Mouse (Mus musculus) heart, postnatal 4 days (tissue): ENCODE results near the gene B3gnt6. TPM values are rescaled to one million over a fixed set of nuclear protein-coding genes. Genes with fewer than 3 reads are reported as not detected.

Source experiments
- DNase-seq: peaks from one replicate; pipeline ENCODE4 v3.0.0; 2021
- total RNA-seq, 2 experiments: library from RNA; stranded (reverse); gene quantifications; 2 replicates each; pipeline ENCODE4 v1.2.3; 2021

Gene B3gnt6
- total RNA-seq, 2 experiments from 2014 or later: not detected

DNA sequence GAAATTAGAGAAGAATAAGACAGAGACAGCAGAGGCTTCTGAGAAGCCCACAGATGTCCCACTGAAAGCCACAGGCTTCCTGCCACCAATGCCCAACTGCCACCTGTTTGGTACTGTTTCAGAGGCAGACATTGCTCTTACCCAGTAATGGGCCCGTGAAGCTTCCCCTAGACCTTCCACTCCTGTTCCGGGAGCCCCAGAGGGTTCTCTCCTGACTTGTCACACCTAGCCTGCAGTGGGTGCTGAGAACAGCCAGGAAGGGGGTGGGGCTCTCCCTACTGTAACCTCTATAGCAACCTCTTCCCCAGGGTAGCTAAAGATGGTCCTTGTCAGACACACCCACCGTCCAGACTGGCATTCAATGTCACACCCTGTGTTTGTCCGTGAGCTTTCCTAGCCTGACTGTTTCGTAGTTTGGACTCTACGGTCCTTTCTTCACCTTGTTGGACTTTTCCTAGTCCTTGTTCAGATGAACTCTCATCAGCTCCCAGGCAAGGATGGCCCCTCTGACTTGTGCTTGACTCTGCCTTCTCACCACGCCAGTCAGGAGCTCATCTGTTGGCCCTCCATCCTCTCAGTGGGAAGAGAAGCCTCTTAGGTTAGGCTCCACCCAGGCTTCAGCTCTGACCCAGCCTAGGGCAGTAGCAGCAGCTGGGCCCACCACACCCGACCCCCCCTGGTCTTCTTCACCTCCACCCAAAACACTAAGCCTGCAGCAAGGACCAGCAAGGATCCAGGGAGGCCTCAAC is 22.8 kb downstream of the B3gnt6 start:
- no peak for DNase-seq

DNA sequence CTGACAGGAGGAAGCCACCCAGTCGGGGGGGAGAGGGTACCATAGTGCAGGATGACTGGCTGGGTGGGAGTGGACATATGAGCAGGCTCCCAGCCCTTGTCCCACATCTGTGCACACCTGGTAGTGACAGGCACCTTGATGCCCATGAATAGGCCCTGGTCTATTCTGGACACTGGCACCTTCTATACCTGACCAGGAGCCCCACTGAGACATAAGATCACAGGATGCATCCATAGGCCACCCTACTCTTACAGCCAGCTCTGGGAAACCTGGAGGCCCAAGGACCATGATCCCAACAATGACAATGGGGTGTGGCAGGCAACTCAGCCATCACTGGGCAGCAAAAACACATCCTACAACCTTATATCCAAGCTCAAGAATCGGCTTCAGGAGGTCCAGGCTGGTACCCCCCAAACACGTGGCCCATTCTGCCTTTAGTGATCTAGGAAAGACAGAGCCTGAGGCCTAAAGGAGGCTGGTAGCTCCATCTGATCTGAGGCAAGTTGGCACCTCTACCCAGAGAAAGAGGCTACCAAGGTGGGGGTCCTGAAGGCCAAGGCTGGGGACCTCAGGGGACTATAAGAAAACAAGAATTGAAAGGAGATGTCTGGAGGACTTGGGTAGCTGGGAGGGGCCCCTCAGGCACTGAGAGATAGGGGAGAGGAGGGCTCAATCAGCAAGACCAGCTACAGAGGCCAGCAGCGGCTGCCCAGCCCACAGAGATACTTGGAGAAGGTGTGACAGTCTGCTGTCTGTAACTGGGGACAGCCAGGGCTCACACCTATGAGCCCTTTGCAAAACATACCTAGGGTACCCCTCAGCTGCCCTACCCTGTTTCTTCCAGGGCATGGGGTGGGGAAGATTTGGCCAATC is 24.2 kb downstream of the B3gnt6 start:
- DNase-seq: no peak

DNA sequence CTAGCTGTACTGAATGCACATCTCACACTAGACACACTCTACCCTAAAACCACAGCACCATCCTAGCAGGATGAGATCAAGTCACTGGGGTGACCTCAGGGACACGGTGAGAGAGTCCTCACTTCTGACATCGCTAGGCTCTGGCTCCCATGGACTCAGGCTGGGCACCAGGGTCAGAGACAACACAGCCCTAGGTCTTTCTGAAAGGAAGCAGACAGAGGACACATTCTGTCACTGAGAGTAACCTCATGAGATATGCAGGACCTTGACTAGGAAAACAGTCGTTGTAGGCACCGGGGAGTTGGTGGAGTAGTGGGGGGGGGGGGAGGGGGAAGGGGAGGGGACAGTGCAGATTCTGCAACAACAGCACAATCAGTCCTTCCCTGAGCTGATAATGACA is 25.9 kb downstream of the B3gnt6 start:
- no peak for DNase-seq

DNA sequence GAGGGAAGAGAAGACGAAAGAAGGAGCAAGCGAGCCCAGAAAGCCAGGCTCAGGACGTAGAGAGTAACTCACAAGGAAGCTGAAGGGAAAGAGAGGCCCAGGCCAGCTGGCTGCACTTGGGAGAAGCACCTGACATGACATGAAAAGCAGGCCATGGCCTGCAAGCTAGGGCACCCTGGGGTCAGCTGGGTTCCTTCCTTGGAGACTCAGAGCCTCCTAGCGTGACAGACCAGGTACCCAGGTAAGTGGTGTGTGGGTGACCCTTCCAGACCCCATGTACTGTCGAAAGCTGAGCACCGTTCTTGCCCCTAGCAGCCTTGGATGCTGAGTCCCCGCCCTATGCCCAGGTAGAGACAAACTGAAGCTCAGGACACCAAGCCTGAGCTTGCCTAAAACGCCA is 26.6 kb downstream of the B3gnt6 start:
- DNase-seq: no peak

DNA sequence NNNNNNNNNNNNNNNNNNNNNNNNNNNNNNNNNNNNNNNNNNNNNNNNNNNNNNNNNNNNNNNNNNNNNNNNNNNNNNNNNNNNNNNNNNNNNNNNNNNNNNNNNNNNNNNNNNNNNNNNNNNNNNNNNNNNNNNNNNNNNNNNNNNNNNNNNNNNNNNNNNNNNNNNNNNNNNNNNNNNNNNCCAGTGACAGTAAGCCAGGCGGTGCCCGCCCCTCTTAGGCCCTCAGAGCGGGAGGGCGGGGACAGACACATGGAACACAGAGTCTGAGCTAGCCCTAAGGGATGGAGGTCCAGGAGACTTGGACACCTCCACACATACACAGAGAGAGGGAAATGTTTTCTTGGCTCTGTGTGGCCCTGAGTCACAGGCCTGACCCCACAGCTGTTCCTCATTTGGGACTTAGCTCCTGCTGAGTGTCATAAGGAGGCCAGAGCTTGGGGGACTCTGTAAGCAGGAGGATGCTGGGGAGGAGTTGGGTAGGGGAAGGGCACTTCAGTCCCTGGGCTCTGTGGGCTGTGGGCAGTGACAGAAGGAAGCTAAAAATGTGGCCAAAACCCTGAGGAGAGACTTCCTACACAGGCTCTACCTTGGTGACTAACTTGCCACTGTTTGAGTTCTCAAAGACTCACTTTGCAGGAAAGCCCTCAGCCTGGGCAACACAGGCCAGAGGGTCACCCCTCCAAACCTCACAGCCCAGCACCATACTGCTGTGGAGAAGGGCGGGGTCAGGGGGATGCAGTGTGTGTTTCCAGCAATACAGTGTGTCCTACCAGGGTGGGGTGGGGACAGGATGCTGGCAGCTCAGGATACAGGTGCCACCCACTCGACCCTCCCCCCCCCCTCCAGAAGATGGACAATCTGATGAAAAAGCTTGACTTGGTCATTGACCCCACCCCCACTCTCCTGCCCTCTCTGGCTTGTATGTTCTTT is 27.9 kb downstream of the B3gnt6 start:
- DNase-seq: peak; percentile 46

DNA sequence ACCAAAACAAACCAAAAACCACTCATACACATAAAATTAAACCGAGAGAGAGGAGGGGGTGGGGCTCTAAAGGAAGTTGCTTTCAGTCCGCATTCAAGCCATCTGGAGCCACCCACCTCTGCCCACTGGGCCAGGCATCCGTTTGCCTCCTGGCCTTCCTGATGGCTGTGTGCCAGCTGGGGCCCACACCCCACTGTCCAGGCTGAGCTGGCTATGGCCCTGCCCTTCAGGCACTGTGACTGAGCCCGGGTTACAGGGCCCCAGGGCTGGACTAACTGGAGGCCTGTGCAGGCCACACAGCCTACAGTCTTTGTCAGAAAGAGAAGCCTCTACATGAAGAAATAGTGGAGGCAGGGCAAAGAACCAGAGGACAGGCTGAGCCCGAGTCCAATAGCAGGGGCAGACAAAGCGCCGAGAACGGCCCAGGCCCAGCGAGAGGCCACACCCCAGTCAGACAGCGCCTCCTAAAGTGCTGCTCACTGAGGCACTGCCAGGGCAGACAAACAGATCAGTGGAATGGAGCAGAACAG is 34.2 kb downstream of the B3gnt6 start:
- peak; percentile 41 for DNase-seq

DNA sequence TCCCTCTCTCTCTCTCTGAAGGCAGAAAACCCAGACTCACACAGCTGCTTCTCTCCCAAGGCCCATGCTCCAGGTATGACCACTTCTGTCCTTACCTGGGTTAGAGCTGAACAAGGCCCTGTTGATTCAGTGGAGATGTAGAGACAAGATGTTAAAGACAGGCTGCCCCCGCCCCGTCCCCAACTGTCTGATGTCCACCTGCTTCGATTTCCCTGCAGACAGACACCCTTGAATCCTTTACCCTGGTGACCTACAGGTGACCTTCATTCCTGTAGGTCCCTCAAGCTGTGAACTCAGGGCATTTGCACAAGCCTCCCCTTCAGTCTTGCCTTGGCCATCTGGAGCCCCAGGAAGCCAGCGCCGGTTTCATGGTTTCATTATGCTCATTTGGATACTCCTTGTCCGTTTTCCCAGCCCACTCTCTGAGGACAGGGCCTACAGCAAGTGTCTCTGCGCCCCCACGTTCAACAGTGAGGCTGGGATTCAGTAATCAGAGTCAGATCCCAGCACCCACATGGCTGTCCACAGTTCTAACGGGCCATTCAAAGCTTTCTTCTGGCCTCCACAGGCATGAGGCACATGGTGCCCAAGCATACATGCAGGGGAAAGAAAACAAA is 34.8 kb downstream of the B3gnt6 start:
- no peak for DNase-seq

DNA sequence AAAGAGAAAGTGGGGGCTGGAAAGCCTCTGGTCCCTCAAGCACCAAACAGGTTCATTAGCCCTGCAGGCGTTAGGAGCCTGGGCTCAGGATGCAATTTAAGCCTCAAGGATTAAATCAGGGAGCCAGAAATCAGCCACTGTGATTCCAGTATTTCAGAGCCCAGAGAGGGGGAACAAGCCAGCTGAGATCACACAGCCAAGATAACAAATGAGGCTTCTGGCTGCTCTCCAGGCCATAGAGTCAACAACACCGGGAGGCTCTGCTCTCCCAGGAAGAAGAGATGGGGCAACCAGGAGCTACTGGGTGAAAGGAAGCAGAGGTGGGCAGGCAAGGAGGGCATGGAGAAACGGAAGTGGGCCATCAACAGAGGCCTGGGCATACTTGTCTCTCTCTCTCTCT is 35.6 kb downstream of the B3gnt6 start:
- no peak for DNase-seq

DNA sequence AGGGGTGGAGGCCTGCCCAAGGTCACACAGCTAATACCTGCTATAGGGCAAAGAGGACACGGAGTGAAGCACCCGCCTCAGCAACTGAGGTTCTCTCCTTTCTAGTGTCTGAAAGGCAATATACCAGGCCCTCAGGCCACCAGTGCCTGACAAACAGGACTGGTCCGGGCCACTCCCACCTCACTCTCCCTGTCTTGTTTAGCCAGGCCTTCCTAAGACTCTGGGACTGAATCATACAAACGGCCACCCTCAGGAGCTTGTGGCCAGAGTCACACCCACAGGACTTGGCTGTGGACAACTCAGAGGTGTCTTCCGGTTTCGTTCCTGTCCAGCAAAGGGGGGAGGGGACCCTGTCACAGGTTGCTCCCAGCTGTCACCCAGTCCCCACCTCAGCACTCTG is 37.0 kb downstream of the B3gnt6 start:
- DNase-seq: no peak

DNA sequence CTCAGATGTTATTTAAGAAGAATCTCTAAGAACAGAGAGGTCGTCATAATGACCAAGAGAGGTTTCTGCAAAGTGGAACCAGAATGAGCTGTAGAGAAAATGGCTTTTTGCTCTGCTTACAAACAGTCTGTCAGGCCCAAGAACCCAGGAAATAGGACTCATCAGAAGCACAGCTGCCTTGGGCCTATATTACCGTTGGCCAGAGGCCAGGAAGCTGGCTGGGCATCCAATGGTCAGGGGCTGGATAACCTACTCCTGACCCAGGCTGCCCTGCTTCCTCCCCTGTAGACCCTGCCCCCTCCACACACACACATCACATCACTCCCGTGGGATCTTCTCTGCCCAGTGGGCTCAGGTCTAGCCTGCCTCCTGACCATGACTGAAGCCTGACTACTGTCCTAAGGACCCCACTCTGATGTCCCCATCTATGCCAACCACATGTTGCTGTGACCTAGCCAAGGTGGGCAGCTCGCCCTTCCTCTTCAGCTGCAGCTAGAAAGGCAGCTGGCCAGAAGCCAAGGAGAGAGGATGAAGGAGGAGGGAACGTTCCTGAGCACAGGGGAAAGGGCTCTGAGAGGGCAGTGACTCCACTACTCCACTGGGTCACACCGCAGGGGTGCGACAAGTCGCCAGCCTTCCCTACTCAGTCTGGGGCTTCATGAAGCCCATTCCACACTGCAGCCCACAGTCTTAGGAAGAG is 39.1 kb downstream of the B3gnt6 start:
- peak; percentile 47 for DNase-seq

DNA sequence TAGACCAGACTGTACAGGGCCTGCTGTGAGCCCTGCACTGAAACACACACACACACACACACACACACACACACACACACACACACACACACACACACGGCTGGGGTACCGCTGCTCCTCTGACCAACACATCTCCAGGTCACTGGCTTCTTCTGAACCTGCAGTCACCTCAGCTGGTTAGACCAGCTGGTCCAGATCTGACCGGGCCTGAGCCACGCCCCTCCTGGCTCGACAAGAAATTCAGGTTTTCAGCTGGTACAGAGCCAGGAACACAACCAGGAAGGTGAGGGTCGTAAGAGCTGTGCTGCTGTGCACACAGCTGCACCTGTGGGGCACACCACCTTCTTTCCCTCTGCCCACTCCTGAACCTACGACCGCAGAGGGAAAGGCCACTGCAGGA is 40.8 kb downstream of the B3gnt6 start:
- DNase-seq: no peak

DNA sequence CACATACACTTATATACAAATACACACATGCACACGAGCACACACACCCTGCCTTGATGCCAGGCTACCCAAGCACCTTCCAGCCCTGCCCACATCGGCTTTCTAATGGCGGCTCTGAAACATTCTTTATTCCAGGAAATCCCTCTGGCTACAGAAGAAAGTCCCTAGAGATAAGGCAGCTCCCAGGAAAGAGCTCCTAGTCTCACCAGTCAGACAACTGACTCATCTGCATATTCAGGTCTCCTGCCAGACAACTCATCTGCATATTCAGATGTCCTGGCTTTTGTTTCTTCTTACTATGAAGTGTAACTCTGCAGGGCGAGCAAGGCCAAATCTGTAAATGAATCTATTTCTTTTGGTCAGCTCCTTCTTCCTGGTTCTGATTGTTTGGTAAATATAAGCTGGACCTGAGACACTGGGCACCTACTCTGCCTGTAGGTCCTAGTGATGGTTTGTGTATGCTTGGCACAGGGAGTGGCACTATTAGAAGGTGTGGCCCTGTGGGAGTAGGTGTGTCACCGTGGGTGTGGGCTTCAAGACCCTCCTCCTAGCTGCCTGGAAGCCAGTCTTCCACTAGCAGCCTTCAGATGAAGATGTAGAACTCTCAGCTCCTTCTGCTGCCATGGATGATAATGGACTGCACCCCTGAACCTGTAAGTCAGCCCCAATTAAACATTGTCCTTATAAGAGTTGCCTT is 41.5 kb downstream of the B3gnt6 start:
- no peak for DNase-seq

DNA sequence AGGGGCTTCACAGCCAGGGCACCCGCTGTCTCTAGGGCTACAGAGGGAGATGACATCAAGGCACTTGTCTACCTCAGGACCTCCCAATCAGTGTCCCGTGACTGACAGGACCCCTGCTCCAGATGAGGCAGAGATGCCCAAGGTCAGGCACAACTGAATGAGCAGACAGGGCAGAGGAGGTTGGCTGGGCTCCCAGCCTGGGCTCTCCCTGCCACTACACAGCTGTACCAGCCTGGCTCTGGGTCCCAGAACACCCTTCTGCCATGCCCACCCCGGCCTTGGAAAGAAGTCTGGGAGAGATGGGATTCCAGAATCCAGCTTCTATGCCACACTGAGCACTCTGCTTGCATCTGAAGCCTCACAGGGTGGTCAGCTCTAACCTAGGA is 43.0 kb downstream of the B3gnt6 start:
- no peak for DNase-seq

DNA sequence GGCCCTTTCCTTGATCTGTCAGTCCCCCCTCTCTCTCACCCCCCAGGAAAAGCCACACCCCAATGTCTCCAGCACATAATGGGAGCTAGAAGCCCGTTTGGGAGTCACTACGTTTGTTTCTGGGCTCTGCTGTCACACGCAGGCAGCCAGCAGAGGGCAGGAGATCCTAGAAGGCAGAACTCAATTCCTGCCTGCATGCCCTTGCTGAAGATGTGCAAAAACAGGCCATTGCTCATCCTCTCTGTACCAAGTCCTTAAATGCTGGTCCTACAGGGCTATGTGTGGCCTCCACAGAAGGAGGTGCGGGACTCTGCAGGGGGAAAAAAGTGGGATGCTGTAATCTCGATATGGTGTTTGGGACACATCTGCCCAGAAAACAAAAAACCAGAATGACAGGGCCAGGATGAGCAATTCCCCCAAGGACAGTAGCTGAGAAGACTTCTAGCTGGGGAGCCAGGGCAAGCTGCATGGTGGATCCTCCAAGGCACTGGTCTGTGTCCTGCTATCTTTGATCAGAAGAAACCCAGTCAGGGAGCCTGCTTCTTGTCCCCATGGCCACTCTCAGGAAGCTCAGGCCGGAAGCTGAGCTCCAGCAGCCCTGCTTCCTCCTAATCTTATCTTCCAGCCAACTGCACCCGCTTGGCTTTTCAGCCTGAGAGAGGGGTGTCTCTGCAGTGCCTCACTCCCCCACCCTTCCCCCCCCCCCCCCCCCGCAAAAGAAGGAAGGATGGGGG is 43.6 kb downstream of the B3gnt6 start:
- DNase-seq: peak; percentile 81

DNA sequence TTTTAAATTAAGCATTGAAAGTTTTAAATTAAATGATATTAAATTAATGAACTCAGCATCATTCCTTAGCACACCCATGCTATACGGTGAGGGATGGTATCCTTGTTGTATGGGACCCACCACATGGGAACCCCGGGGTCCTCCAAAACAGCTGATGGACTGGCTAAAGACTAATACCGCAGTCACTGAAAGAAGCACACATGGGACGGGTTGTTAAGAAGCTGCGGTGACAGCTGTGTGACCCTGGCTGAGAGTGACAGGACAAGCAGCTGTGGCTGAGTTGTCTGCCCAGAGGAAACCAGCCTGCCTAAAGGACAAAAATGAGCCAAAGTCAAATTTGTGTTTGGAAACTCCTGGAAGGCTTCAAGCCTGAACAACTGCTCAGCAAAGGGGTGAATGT is 45.4 kb downstream of the B3gnt6 start:
- DNase-seq: no peak

DNA sequence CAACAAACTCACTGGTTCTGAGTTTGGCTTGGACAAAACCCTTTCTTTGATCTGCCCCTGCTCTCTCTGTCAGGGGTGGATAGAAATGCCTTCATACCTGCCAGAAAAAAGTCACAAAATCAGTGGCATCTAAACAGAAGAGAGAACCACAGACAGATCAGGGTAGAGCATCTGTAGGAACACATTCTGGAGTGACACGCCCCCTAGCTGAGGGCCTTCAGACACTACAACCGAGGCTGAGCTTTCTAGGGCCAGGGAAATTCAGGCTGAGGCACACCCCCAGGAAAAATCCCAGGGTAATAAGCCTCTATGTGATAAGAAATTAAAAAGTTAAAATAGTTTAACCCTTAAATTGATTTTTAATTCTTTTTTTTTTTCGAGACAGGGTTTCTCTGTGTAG is 45.9 kb downstream of the B3gnt6 start:
- DNase-seq: no peak

DNA sequence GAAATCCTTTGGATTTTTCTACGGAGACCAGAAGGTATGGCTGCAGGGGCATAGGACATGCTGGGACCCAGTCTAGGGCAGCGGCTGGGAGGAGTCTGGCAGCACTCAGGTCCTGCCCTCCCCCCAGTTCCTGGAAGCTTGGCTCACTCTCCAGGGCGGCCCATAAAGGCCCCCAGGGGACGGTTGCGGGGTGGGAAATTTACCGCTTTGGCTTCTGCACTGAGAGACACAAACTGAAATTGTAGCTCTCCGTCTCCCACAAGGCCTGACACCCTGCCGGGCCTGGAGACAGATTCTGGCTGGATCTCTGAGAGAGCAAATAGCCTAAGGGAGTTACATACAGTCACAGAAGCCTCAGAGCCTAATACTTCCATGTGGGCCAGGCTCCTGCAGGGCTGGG is 46.9 kb downstream of the B3gnt6 start:
- DNase-seq: peak; percentile 24

DNA sequence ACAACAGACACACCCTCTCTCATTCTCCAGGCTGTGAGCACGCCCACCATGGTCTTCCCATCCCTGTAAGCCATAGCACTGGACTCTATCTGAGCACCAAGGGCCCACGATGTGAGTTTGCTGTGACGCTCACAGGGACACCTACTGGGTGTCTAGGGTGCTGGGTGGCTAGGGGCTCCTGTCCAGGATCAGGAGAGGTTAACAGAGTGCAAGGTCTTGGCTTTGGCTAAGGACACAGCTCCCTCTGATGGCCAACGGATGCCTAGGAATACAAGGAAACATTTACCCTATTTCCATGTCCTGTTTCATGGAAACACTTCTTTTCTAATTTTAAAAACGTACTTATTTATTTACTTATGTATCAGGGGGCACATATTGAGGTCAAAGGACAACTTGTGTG is 48.8 kb downstream of the B3gnt6 start:
- no peak for DNase-seq

DNA sequence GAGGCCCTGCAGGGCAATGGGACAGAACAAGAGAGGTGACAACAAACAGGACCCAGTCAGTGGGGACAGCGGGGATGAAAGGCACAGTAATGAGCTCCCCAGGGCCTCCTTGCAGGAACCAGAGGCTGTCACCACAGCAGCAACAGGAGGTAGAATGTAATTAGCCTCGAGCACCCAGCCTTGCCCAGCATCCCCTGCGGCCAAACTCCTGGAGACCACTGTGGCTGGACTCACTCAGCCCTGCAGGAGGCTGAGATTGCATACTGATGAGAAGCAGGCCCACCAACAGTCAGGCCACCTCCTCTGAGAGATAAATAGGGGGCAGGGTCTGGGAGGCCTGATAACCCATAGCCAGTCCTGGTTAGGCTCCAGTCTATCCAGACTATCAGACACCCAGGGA is 49.5 kb downstream of the B3gnt6 start:
- no peak for DNase-seq
